Mouse (Mus musculus) left cerebral cortex, adult 8-10 months (tissue): ENCODE data around the gene Uckl1. TPM values are rescaled to one million over a fixed set of nuclear protein-coding genes. Genes with fewer than 3 reads are reported as not detected.

Source experiments
- DNase-seq, 2 experiments: peaks; one replicate each; pipeline ENCODE4 v3.0.0; 2022; ENCODE audit warnings: low spot score in 2 of 2
- microRNA-seq, 2 experiments: library from miRNA; unstranded; fragments of <30 nt; microRNA quantifications; one replicate each; pipeline ENCODE4 v1.2.0; 2022
- total RNA-seq, 4 experiments: library from RNA; stranded (reverse); gene quantifications; 2 replicates each; pipeline ENCODE4 v1.2.4; 2022

Uckl1 gene
- total RNA-seq, 4 experiments from 2014 or later, result 53.5 to 80.6 (median 63.6) TPM

DNA sequence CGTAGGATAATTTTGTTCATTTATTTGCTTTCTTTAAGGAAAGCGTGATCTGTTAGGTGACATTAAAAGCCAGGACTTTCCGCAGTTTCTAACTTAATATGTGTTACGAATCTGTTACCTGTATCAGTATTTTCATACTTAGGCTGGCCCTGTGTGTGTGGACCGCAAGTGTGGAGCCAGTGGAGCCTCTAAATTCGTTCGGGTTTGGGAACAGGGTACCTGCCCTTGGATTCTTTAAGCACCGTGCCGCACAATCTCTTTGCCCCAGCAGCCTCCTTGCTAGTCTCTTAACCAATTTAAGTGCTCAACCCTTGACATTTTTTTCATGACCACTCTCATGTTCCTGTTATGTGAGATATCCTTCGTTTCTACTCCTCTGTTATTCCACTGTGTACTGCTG, 63.2 kb downstream of the Uckl1 start:
- DNase-seq, result no peak

DNA sequence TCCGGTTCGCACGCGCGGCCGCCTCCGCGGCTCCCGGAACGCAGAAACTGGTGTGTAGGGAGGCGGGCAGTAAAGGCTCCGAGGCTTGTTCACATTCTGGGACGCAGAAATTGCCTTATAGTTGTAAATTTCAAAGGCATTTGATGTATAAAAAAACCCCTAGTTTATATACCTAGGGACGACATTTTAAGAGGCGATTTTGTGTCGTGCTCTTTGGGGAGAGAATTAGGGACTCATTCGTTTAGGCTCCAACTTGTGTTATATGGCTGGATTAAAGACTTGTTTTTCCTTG, 63.8 kb downstream of the Uckl1 start:
- DNase-seq, result no peak

- DNase-seq, result peak; percentile 92 to 98
These were observed 64.4 kb downstream of the Uckl1 start, which contains the start of gene Dnajc5 for GRCm38 (mm10) chr2:181520118-181520935. TSS of gene Dnajc5 (plus strand) at chr2:181520485.

- DNase-seq, result no peak
These were observed 65.5 kb downstream of the Uckl1 start for GRCm38 (mm10) chr2:181519201-181519600.

Small RNA genes within 50 kb of the gene (microRNA-seq; reads per million reads assigned to microRNA genes)
- gene Mir7006, result 0 to 1.1 reads per million in 2 experiments

Other genes starting within 250 kb of the Uckl1 start
- gene Zgpat, start 220.0 kb downstream of the Uckl1 start, total RNA-seq, result 10 to 100 TPM; 52.9 to 68.4 (median 59.9) TPM
- 10 to 100 TPM; 41.8 to 44.4 (median 43.9) TPM for gene Arfrp1, start 219.5 kb downstream of the Uckl1 start, total RNA-seq
- gene Lime1, start 204.8 kb downstream of the Uckl1 start, total RNA-seq, result 10 to 100 TPM; 33.0 to 37.9 (median 34.9) TPM
- gene Zbtb46, start 125.5 kb downstream of the Uckl1 start, total RNA-seq, result 10 to 100 TPM; 10.9 to 11.9 (median 11.4) TPM
- not detected for gene Abhd16b, start 91.7 kb downstream of the Uckl1 start, total RNA-seq
- 10 to 100 TPM; 71.5 to 81.3 (median 74.0) TPM for gene Tpd52l2, start 87.8 kb downstream of the Uckl1 start, total RNA-seq
- 100 to 1,000 TPM; 277 to 310 (median 297) TPM for gene Dnajc5, start 64.4 kb downstream of the Uckl1 start, total RNA-seq
- gene Prpf6, start 7.0 kb upstream of the Uckl1 start, total RNA-seq, result 10 to 100 TPM; 54.0 to 60.9 (median 56.7) TPM
- 10 to 100 TPM; 68.9 to 94.3 (median 77.1) TPM for gene Zfp512b, start 7.9 kb upstream of the Uckl1 start, total RNA-seq
- 10 to 100 TPM; 19.6 to 22.3 (median 21.6) TPM for gene Samd10, start 14.3 kb upstream of the Uckl1 start, total RNA-seq
- gene Gm29797, start 72.1 kb upstream of the Uckl1 start, total RNA-seq, result 1 to 10 TPM in 1 of 4 experiments, under 1 TPM in 2, not detected in 1; 0.53 to 1.2 (median 0.62) TPM
- 10 to 100 TPM in 1 of 4 experiments, 1 to 10 TPM in 3; 5.8 to 11.8 (median 7.8) TPM for gene Sox18, start 86.7 kb upstream of the Uckl1 start, total RNA-seq
- gene Tcea2, start 95.4 kb upstream of the Uckl1 start, total RNA-seq, result 10 to 100 TPM; 64.2 to 70.0 (median 65.5) TPM
- 10 to 100 TPM; 21.9 to 35.9 (median 26.8) TPM for gene Rgs19, start 109.1 kb upstream of the Uckl1 start, total RNA-seq
- gene Lkaaear1, start 113.5 kb upstream of the Uckl1 start, total RNA-seq, result not detected
- gene Oprl1, start 130.1 kb upstream of the Uckl1 start, total RNA-seq, result 10 to 100 TPM; 47.1 to 59.7 (median 55.7) TPM
- gene Myt1, start 178.4 kb upstream of the Uckl1 start, total RNA-seq, result 10 to 100 TPM; 14.7 to 25.9 (median 18.6) TPM